ENCODE assay signal across 18 mouse cellular contexts in the genomic region with DNA sequence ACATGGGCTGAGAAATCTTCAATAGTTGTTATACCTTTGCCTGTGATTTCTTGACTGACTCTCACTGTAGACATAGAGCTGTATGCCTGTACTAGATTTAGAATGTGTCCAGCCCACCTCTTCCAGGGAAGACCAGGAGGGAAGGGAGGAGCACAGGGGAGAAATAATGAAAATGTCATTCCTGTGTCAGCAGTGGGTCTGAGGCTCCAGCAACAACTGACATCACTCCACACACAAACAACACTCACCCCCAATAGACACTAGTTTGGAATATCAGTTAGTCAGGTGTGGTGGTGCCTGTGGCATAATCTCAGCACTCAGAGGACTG.
DNase-seq lines count a peak whose midpoint lies in the region; ATAC-seq lines count a peak whose summit lies in the region.
"Had no signal": no experiment of that assay in that cellular context is flagged by ENCODE, and none has a peak within 500 bp of the region (broad histone marks: within the 10 kb centered on the region; RNA-seq: fewer than 3 reads in every experiment).

No protein-coding gene starts in this region.

- no peaks in the 10 kb centered on the region; the same call in 1 of the 2 replicates for H3K9me3 ChIP-seq in forebrain, embryonic 11.5 days (ENCODE audit: control insufficient read depth, low read length)
- no peaks in the 10 kb centered on the region for H3K9me3 ChIP-seq in forebrain, embryonic 10.5 days
- no peaks in the 10 kb centered on the region for H3K9me3 ChIP-seq in forebrain, embryonic 14.5 days (replicated peaks; ENCODE audit: control insufficient read depth, low read length)
- no peaks in the 10 kb centered on the region for H3K9me3 ChIP-seq in hindbrain, embryonic 14.5 days (ENCODE audit: control insufficient read depth, low read length)
- no peaks in the 10 kb centered on the region for H3K9me3 ChIP-seq in midbrain, embryonic 16.5 days (replicated peaks; ENCODE audit: control insufficient read depth, low read length, poor library complexity, severe bottlenecking)
- H3K9me3 ChIP-seq: embryonic facial prominence, embryonic 15.5 days; heart, embryonic 10.5 days; intestine, embryonic 15.5 days; limb, embryonic 12.5 days; liver, embryonic 13.5 days; lung, embryonic 15.5 days had no signal

- H3K4me1 ChIP-seq in forebrain, embryonic 11.5 days (replicated peaks; ENCODE audit: control insufficient read depth, insufficient read depth, low read length): no peaks in the 10 kb centered on the region; the same call in 1 of the 2 replicates
- peaks cover 23% of the 10 kb centered on the region for H3K4me1 ChIP-seq in forebrain, embryonic 10.5 days
- H3K4me1 ChIP-seq in forebrain, embryonic 14.5 days (ENCODE audit: control insufficient read depth, insufficient read depth, low read length): peaks cover 25% of the 10 kb centered on the region
- peaks cover 16% of the 10 kb centered on the region for H3K4me1 ChIP-seq in hindbrain, embryonic 14.5 days (replicated peaks; ENCODE audit: control insufficient read depth, insufficient read depth, low read length)
- H3K4me1 ChIP-seq in midbrain, embryonic 16.5 days (ENCODE audit: control insufficient read depth, insufficient read depth, low read length): peaks cover 29% of the 10 kb centered on the region
- H3K4me1 ChIP-seq: heart, embryonic 10.5 days; intestine, embryonic 15.5 days; liver, embryonic 13.5 days; lung, embryonic 15.5 days had no signal

- DNase-seq in forebrain, embryonic 11.5 days (ENCODE audit: low spot score): no peak
- DNase-seq in forebrain, embryonic 10.5 days (ENCODE audit: extremely low spot score, low spot score): no peak
- no peak for DNase-seq in forebrain, embryonic 14.5 days (ENCODE audit: low spot score)
- DNase-seq in hindbrain, embryonic 14.5 days (ENCODE audit: low spot score): no peak
- no peak for DNase-seq in urinary bladder, postnatal 14 days (ENCODE audit: low spot score)
- DNase-seq in cerebellum, postnatal 4 days (ENCODE audit: low spot score in 2 of 2): no peak
- DNase-seq in ovary, adult 18-20 months (ENCODE audit: low spot score): no peak
- DNase-seq: cerebellum, adult 9-10 months; gastrocnemius, postnatal 25 days; liver, embryonic 13.5 days; thymus, postnatal 4 days had no signal

- no peak overlapping the region for H3K4me3 ChIP-seq in forebrain, embryonic 11.5 days (ENCODE audit: low read depth, low read length)
- H3K4me3 ChIP-seq in forebrain, embryonic 10.5 days: no peak overlapping the region
- H3K4me3 ChIP-seq in forebrain, embryonic 14.5 days (ENCODE audit: low read depth, low read length): no peak overlapping the region
- H3K4me3 ChIP-seq in hindbrain, embryonic 14.5 days (replicated peaks; ENCODE audit: low read length): no peak overlapping the region
- no peak overlapping the region for H3K4me3 ChIP-seq in midbrain, embryonic 16.5 days (ENCODE audit: low read depth, low read length)
- H3K4me3 ChIP-seq: embryonic facial prominence, embryonic 15.5 days; heart, embryonic 10.5 days; intestine, embryonic 15.5 days; limb, embryonic 12.5 days; liver, embryonic 13.5 days; lung, embryonic 15.5 days; myocyte had no signal

- no peak overlapping the region for H3K27ac ChIP-seq in forebrain, embryonic 11.5 days (ENCODE audit: low read depth, low read length)
- H3K27ac ChIP-seq in forebrain, embryonic 10.5 days: no peak overlapping the region
- H3K27ac ChIP-seq in forebrain, embryonic 14.5 days (ENCODE audit: low read depth, low read length): peak overlapping the region; percentile 27; the same call in 1 of the 2 replicates
- H3K27ac ChIP-seq in hindbrain, embryonic 14.5 days: peak overlapping the region; percentile 26
- peak overlapping the region; percentile 81 for H3K27ac ChIP-seq in midbrain, embryonic 16.5 days (ENCODE audit: low read length)
- H3K27ac ChIP-seq: embryonic facial prominence, embryonic 15.5 days; heart, embryonic 10.5 days; intestine, embryonic 15.5 days; limb, embryonic 12.5 days; liver, embryonic 13.5 days; lung, embryonic 15.5 days had no signal

- no peak overlapping the region for H3K9ac ChIP-seq in forebrain, embryonic 11.5 days (ENCODE audit: low read length)
- no peak overlapping the region for H3K9ac ChIP-seq in forebrain, embryonic 14.5 days (ENCODE audit: low read length)
- H3K9ac ChIP-seq in hindbrain, embryonic 14.5 days: no peak overlapping the region
- H3K9ac ChIP-seq in midbrain, embryonic 16.5 days (ENCODE audit: low read depth, low read length): 0 out of 2 replicates have a peak overlapping the region, but pooled peaks have one; percentile 11
- H3K9ac ChIP-seq: embryonic facial prominence, embryonic 15.5 days; intestine, embryonic 15.5 days; limb, embryonic 12.5 days; liver, embryonic 13.5 days; lung, embryonic 15.5 days had no signal

- 0 out of 2 replicates have a peak, but pooled peaks cover 6% of the 10 kb centered on the region for H3K27me3 ChIP-seq in forebrain, embryonic 11.5 days (ENCODE audit: control insufficient read depth, insufficient read depth, low read length)
- H3K27me3 ChIP-seq in forebrain, embryonic 10.5 days (ENCODE audit: poor library complexity, severe bottlenecking): peaks cover 64% of the 10 kb centered on the region
- H3K27me3 ChIP-seq in forebrain, embryonic 14.5 days (replicated peaks; ENCODE audit: control insufficient read depth, insufficient read depth, low read length): no peaks in the 10 kb centered on the region
- H3K27me3 ChIP-seq in hindbrain, embryonic 14.5 days (ENCODE audit: control insufficient read depth, insufficient read depth, low read length): no peaks in the 10 kb centered on the region
- no peaks in the 10 kb centered on the region for H3K27me3 ChIP-seq in midbrain, embryonic 16.5 days (ENCODE audit: control insufficient read depth, insufficient read depth, low read depth, low read length)
- H3K27me3 ChIP-seq: embryonic facial prominence, embryonic 15.5 days; intestine, embryonic 15.5 days; limb, embryonic 12.5 days; liver, embryonic 13.5 days; lung, embryonic 15.5 days had no signal

- H3K36me3 ChIP-seq in forebrain, embryonic 11.5 days (ENCODE audit: control insufficient read depth, insufficient read depth, low read length): no peaks in the 10 kb centered on the region
- no peaks in the 10 kb centered on the region for H3K36me3 ChIP-seq in forebrain, embryonic 10.5 days (replicated peaks)
- H3K36me3 ChIP-seq in forebrain, embryonic 14.5 days (ENCODE audit: control insufficient read depth, insufficient read depth, low read length): no peaks in the 10 kb centered on the region
- no peaks in the 10 kb centered on the region for H3K36me3 ChIP-seq in hindbrain, embryonic 14.5 days (replicated peaks; ENCODE audit: control insufficient read depth, insufficient read depth)
- H3K36me3 ChIP-seq in midbrain, embryonic 16.5 days (ENCODE audit: control insufficient read depth, insufficient read depth, low read length): no peaks in the 10 kb centered on the region
- H3K36me3 ChIP-seq: embryonic facial prominence, embryonic 15.5 days; heart, embryonic 10.5 days; intestine, embryonic 15.5 days; limb, embryonic 12.5 days; liver, embryonic 13.5 days; lung, embryonic 15.5 days had no signal

- ATAC-seq in forebrain, embryonic 11.5 days (replicated peaks; ENCODE audit: low FRiP score): peak; percentile 24; the same call in 1 of the 2 replicates
- 0 out of 2 replicates have a peak, but pooled peaks have one; percentile 19 for ATAC-seq in forebrain, embryonic 14.5 days
- ATAC-seq in hindbrain, embryonic 14.5 days (ENCODE audit: low FRiP score): no peak
- ATAC-seq in midbrain, embryonic 16.5 days: no peak; the same call in 1 of the 2 replicates
- ATAC-seq: intestine, embryonic 15.5 days had no signal

- no peak overlapping the region for H3K4me2 ChIP-seq in forebrain, embryonic 11.5 days (ENCODE audit: low read depth, low read length, severe bottlenecking)
- H3K4me2 ChIP-seq in forebrain, embryonic 14.5 days (ENCODE audit: low read length): no peak overlapping the region
- no peak overlapping the region for H3K4me2 ChIP-seq in hindbrain, embryonic 14.5 days (replicated peaks)
- peak overlapping the region; percentile 34 for H3K4me2 ChIP-seq in midbrain, embryonic 16.5 days (ENCODE audit: low read length)
- H3K4me2 ChIP-seq: embryonic facial prominence, embryonic 15.5 days; intestine, embryonic 15.5 days; limb, embryonic 12.5 days; liver, embryonic 13.5 days; lung, embryonic 15.5 days had no signal

Comparison
In these comparisons a context has a peak if more than half of its experiments do, and no peak if none do; other contexts are left out.
1. H3K27ac ChIP-seq: peak in forebrain, embryonic 14.5 days (single experiment), hindbrain, embryonic 14.5 days (single experiment) and midbrain, embryonic 16.5 days (single experiment); none in forebrain, embryonic 11.5 days (single experiment) and forebrain, embryonic 10.5 days (single experiment).
2. ATAC-seq: peak in forebrain, embryonic 11.5 days (single experiment) and forebrain, embryonic 14.5 days (single experiment); none in hindbrain, embryonic 14.5 days (single experiment) and midbrain, embryonic 16.5 days (single experiment).